Mouse (Mus musculus): ENCODE measurements around the gene Olfr702. TPM values are rescaled to one million over a fixed set of nuclear protein-coding genes. Genes with fewer than 3 reads are reported as not detected.

Olfr702 gene
- polyA plus RNA-seq (2012; rRNA removed), result not detected in 2 replicates

DNA sequence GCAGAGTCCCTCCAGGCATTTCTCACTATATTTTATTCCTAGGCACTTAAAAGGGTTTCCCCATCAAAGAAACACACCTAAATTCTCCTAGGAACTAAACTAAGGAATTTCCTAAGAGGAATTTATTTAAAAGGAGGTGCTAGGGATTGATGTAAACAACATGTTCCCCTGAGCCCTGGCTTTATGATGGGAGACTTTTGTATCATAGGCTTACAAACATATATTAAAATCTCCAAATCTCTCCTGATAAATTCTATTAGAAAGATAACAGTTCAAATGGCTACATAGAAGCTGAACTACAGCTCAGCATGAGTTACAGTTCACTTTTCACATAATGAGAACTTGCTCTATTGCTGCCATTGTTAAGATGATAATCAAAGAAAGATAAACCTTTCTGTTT lies at the start of gene Olfr702:
Olfr702 (minus strand) TSS at position 101 of the 400 bp plus-strand sequence.
- TF ChIP-seq CTCF (IDR thresholded peaks at IDR 0.05; ENCODE audit: insufficient read depth, low read length) (no peak), POLR2A (IDR thresholded peaks at IDR 0.05; ENCODE audit: borderline replicate concordance, extremely low read depth, low read depth, low read length) (no peak)
- no peaks in the 10 kb centered on the region for H3K4me1 ChIP-seq (ENCODE audit: control insufficient read depth, insufficient read depth, low read length)
- H3K4me3 ChIP-seq (replicated peaks; ENCODE audit: extremely low read depth, low read depth, low read length), result no peak within 1 kb of the TSS
- no peak for DNase-seq

DNA sequence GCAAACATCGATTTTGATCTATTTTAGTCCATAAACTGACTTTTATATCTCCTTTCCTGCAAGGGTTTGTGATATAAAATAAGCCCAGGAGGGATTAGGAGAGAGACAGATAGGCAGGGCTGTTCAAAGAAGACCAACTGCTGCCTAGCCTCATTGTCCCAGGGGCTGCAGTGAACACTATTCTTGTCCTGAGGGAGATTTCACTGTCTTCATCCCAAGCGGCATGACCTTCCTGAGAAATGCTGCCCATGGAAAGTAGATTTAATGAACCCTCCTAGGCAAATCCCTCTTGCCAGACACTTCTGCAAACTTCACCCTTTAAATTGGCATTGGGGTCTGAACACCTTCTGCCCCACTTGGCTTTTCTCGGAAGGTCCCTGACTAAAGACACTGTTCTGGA lies 43.1 kb upstream of the Olfr702 start, which contains the start of gene Olfr705:
Olfr705 (minus strand) TSS at position 101 of the 400 bp plus-strand sequence.
- no peaks in the 10 kb centered on the region for H3K4me1 ChIP-seq (ENCODE audit: control insufficient read depth, insufficient read depth, low read length)
- no peak for TF ChIP-seq CTCF (IDR thresholded peaks at IDR 0.05; ENCODE audit: insufficient read depth, low read length)
- TF ChIP-seq POLR2A (IDR thresholded peaks at IDR 0.05; ENCODE audit: borderline replicate concordance, extremely low read depth, low read depth, low read length), result no peak
- WGBS, result 68% methylated on average over 3 of the region's 3 CpGs
- DNase-seq, result no peak
- H3K4me3 ChIP-seq (replicated peaks; ENCODE audit: extremely low read depth, low read depth, low read length), result no peak within 1 kb of the TSS

DNA sequence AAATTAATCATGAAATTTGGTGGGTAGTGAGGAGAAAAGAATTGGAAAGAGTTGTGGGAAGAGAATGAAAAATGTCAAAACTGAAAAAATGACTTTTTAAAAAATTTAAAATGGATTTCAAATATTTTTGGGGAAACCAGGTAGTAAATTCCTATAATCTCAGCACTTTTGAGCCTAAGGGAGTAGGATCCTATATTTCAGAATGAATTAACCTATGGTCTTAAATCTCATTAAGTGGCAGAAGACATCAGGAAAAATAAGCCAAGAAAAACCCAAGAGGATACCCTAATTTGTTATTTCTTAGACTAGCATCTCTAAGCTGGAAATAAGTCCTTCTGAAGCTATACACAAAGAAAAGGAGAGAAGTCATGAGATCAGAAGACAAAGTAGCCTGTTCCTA lies 29.2 kb upstream of the Olfr702 start, which contains the start of gene Olfr704:
Olfr704 (plus strand) TSS at position 301 of the 400 bp plus-strand sequence.
- DNase-seq, result no peak
- H3K4me1 ChIP-seq (ENCODE audit: control insufficient read depth, insufficient read depth, low read length), result no peaks in the 10 kb centered on the region
- no peak within 1 kb of the TSS for H3K4me3 ChIP-seq (replicated peaks; ENCODE audit: extremely low read depth, low read depth, low read length)
- TF ChIP-seq CTCF (IDR thresholded peaks at IDR 0.05; ENCODE audit: insufficient read depth, low read length) (no peak), POLR2A (IDR thresholded peaks at IDR 0.05; ENCODE audit: borderline replicate concordance, extremely low read depth, low read depth, low read length) (no peak)

DNA sequence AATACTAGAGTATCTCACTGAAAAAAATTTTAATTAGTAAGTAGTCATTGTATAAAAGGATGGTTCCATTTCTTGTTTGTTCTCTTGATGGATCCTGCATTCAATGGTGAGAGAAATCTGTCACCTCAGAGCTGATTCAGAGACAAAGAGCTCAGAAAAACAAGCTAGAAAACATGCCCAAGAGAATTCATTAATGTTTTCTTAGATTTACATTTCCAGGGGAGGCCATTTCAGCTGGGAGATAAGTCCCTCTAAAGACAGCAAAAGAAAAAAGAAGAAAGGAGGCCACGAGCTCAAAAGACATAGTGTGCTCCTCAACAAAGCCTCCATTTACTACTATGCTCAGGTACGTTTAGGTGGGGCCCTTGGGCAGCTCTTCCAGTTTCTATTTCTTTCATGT lies 9.4 kb upstream of the Olfr702 start, which contains the start of gene Olfr703:
Olfr703 (plus strand) TSS at position 301 of the 400 bp plus-strand sequence.
- H3K4me3 ChIP-seq (replicated peaks; ENCODE audit: extremely low read depth, low read depth, low read length), result no peak within 1 kb of the TSS
- TF ChIP-seq POLR2A (IDR thresholded peaks at IDR 0.05; ENCODE audit: borderline replicate concordance, extremely low read depth, low read depth, low read length), result no peak
- no peak for TF ChIP-seq CTCF (IDR thresholded peaks at IDR 0.05; ENCODE audit: insufficient read depth, low read length)
- no peaks in the 10 kb centered on the region for H3K4me1 ChIP-seq (ENCODE audit: control insufficient read depth, insufficient read depth, low read length)
- 44% methylated on average over 2 of the region's 2 CpGs for WGBS
- no peak for DNase-seq

DNA sequence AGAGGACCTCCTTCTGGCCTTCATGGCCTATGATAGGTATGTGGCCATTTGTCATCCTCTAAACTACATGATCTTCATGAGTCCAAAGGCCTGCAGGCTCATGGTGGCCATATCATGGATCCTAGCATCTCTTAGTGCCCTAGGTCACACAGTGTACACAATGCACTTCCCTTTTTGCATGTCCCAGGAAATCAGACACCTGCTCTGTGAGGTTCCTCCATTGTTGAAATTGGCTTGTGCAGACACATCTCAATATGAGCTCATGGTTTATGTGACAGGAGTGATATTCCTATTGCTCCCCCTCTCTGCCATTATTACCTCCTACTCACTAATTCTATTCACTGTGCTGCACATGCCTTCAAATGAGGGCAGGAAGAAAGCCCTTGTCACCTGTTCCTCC lies 15.3 kb downstream of the Olfr702 start:
- H3K4me3 ChIP-seq (replicated peaks; ENCODE audit: extremely low read depth, low read depth, low read length), result no peak overlapping the region
- H3K4me1 ChIP-seq (ENCODE audit: control insufficient read depth, insufficient read depth, low read length), result no peaks in the 10 kb centered on the region
- TF ChIP-seq CTCF (IDR thresholded peaks at IDR 0.05; ENCODE audit: insufficient read depth, low read length) (no peak), POLR2A (IDR thresholded peaks at IDR 0.05; ENCODE audit: borderline replicate concordance, extremely low read depth, low read depth, low read length) (no peak)
- DNase-seq, result no peak

DNA sequence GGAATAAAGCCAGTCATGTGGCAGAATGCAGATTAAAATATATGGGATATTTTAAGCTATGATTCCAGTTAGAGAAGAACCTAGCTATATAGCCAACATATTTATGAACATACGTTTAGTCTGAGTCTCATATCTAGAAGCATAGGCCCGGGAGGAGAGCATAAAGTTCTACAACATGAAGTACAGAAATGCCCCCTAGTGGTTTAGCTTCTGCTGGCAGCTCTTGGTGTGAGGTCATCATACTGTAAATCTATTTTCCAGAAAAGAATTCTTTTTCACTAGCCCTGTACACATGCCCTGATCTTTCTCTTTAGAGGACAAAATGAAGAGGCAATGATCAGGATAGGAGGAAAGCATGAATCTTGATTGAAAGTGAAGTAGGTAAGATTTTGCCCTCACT lies 17.9 kb downstream of the Olfr702 start:
- no peak overlapping the region for H3K4me3 ChIP-seq (replicated peaks; ENCODE audit: extremely low read depth, low read depth, low read length)
- TF ChIP-seq CTCF (IDR thresholded peaks at IDR 0.05; ENCODE audit: insufficient read depth, low read length) (no peak), POLR2A (IDR thresholded peaks at IDR 0.05; ENCODE audit: borderline replicate concordance, extremely low read depth, low read depth, low read length) (no peak)
- no peaks in the 10 kb centered on the region for H3K4me1 ChIP-seq (ENCODE audit: control insufficient read depth, insufficient read depth, low read length)
- no peak for DNase-seq
- WGBS, result 30% methylated on average over 2 of the region's 2 CpGs

DNA sequence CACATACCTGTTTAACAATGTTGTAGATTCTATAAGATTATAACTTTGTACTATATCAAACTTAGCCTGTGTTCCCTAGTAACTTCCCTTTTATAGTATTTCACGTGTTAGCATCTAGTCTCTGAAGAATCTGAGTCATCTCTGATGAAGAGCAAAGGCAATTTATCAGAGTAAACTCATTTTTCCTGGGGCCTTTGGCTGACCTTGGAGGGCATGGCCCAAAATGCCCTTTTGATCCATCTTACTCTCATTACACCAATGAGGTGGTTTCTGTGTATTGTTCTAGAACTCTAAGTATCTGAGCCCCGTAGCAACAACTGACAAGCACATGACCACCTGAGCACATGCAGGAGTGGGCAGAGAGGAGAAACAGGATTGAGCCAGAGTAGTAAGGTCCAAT lies 19.9 kb downstream of the Olfr702 start, which contains the start of gene Olfr701:
Olfr701 (plus strand) TSS at position 301 of the 400 bp plus-strand sequence.
- H3K4me1 ChIP-seq (ENCODE audit: control insufficient read depth, insufficient read depth, low read length), result no peaks in the 10 kb centered on the region
- no peak for DNase-seq
- WGBS, result 55% methylated on average over 2 of the region's 2 CpGs
- no peak within 1 kb of the TSS for H3K4me3 ChIP-seq (replicated peaks; ENCODE audit: extremely low read depth, low read depth, low read length)
- no peak for TF ChIP-seq CTCF (IDR thresholded peaks at IDR 0.05; ENCODE audit: insufficient read depth, low read length)
- no peak for TF ChIP-seq POLR2A (IDR thresholded peaks at IDR 0.05; ENCODE audit: borderline replicate concordance, extremely low read depth, low read depth, low read length)

DNA sequence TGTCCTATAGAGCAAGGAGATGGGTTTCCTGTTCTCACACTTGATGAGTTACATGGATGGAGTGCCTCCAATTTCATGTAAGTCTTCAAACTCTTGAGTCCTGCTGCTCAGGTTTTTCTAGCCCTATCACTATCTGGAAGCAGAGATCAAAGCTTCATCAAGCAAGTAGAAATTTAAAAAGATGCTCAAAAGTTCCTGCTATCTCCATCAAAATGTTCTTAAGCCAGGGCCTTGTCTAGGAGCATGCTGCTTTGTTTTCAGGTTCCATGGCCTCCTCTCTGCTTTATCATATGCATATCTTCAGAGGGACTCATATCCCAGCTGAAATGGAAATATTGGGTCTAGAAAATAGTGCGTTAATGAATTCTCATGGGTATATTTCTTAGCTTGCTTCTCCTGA lies 25.0 kb downstream of the Olfr702 start, which contains the start of gene Olfr700:
Olfr700 (minus strand) TSS at position 101 of the 400 bp plus-strand sequence.
- 85% methylated on average over 1 of the region's 1 CpGs for WGBS
- TF ChIP-seq POLR2A (IDR thresholded peaks at IDR 0.05; ENCODE audit: borderline replicate concordance, extremely low read depth, low read depth, low read length) (no peak), CTCF (IDR thresholded peaks at IDR 0.05; ENCODE audit: insufficient read depth, low read length) (no peak)
- Histone ChIP-seq H3K4me1 (ENCODE audit: control insufficient read depth, insufficient read depth, low read length) (no peaks in the 10 kb centered on the region), H3K4me3 (replicated peaks; ENCODE audit: extremely low read depth, low read depth, low read length) (no peak within 1 kb of the TSS)
- no peak for DNase-seq

DNA sequence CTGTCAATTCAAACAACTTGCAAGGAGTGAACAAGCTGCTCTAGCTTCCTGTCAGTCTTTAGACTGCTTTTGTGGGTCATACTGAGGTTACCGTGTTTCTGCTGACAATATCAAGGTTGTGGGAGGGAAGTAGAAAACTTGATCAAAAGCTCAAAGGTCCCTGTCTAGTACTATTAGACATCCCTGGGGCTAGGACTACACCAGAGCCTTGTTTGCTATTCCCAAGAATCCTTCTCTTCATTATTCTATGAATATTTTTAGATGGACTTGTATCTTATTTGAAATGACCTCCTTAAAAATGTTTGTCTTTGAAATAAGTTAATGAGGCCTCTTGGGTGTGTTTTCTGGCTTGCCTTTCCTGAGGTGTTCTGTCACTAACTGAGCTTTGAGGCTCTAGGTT lies 40.6 kb downstream of the Olfr702 start, which contains the start of gene Olfr699:
Olfr699 (minus strand) TSS at position 101 of the 400 bp plus-strand sequence.
- TF ChIP-seq CTCF (IDR thresholded peaks at IDR 0.05; ENCODE audit: insufficient read depth, low read length) (no peak), POLR2A (IDR thresholded peaks at IDR 0.05; ENCODE audit: borderline replicate concordance, extremely low read depth, low read depth, low read length) (no peak)
- DNase-seq, result no peak
- WGBS, result 52% methylated on average over 1 of the region's 1 CpGs
- Histone ChIP-seq H3K4me1 (ENCODE audit: control insufficient read depth, insufficient read depth, low read length) (no peaks in the 10 kb centered on the region), H3K4me3 (replicated peaks; ENCODE audit: extremely low read depth, low read depth, low read length) (no peak within 1 kb of the TSS)

DNA sequence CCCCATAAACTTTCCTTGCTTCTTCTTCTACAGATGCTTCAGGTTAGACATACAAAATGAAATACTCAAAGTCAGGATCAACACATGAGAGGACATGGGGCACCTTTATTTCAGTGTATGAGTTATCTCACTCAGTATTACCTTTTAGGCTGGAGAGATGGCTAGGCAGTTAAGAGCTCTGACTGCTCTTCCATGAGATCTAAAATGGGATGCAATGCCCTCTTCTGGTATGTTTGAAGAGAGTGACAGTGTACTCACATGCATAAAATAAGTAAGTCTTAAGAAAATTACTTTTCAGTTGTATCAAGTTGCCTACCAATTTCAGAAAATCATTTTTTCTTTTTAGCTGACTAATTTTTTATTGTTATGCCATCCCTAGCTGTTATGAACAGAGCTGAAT lies 45.4 kb downstream of the Olfr702 start:
- no peaks in the 10 kb centered on the region for H3K4me1 ChIP-seq (ENCODE audit: control insufficient read depth, insufficient read depth, low read length)
- H3K4me3 ChIP-seq (replicated peaks; ENCODE audit: extremely low read depth, low read depth, low read length), result no peak overlapping the region
- no peak for TF ChIP-seq POLR2A (IDR thresholded peaks at IDR 0.05; ENCODE audit: borderline replicate concordance, extremely low read depth, low read depth, low read length)
- TF ChIP-seq CTCF (IDR thresholded peaks at IDR 0.05; ENCODE audit: insufficient read depth, low read length), result no peak
- no peak for DNase-seq

Other genes with a start within 250 kb of the Olfr702 start
- not detected in 2 replicates for gene Olfr693, start 153.3 kb downstream of the Olfr702 start, polyA plus RNA-seq (2012; rRNA removed)
- gene Olfr694, start 142.1 kb downstream of the Olfr702 start, polyA plus RNA-seq (2012; rRNA removed), result not detected in 2 replicates
- gene Olfr695, start 117.5 kb downstream of the Olfr702 start, polyA plus RNA-seq (2012; rRNA removed), result not detected in 2 replicates
- gene Olfr697, start 91.5 kb downstream of the Olfr702 start, polyA plus RNA-seq (2012; rRNA removed), result not detected in 2 replicates
- gene Olfr698, start 78.5 kb downstream of the Olfr702 start, polyA plus RNA-seq (2012; rRNA removed), result not detected in 2 replicates
- gene Olfr699, start 40.7 kb downstream of the Olfr702 start, polyA plus RNA-seq (2012; rRNA removed), result not detected in 2 replicates
- not detected in 2 replicates for gene Olfr700, start 25.1 kb downstream of the Olfr702 start, polyA plus RNA-seq (2012; rRNA removed)
- gene Olfr701, start 19.8 kb downstream of the Olfr702 start, polyA plus RNA-seq (2012; rRNA removed), result not detected in 2 replicates
- gene Olfr703, start 9.5 kb upstream of the Olfr702 start, polyA plus RNA-seq (2012; rRNA removed), result not detected in 2 replicates
- not detected in 2 replicates for gene Olfr704, start 29.3 kb upstream of the Olfr702 start, polyA plus RNA-seq (2012; rRNA removed)
- gene Olfr705, start 43.0 kb upstream of the Olfr702 start, polyA plus RNA-seq (2012; rRNA removed), result not detected in 2 replicates
- gene Olfr706, start 54.3 kb upstream of the Olfr702 start, polyA plus RNA-seq (2012; rRNA removed), result not detected in 2 replicates
- not detected in 2 replicates for gene Olfr707, start 67.3 kb upstream of the Olfr702 start, polyA plus RNA-seq (2012; rRNA removed)
- gene Olfr1532-ps1, start 74.1 kb upstream of the Olfr702 start, polyA plus RNA-seq (2012; rRNA removed), result not detected in 2 replicates
- not detected in 2 replicates for gene Olfr709-ps1, start 98.3 kb upstream of the Olfr702 start, polyA plus RNA-seq (2012; rRNA removed)
- not detected in 2 replicates for gene Olfr710, start 114.4 kb upstream of the Olfr702 start, polyA plus RNA-seq (2012; rRNA removed)
- not detected in 2 replicates for gene Olfr6, start 130.0 kb upstream of the Olfr702 start, polyA plus RNA-seq (2012; rRNA removed)
- gene Olfr711, start 141.6 kb upstream of the Olfr702 start, polyA plus RNA-seq (2012; rRNA removed), result not detected in 2 replicates
- gene Olfr2, start 172.2 kb upstream of the Olfr702 start, polyA plus RNA-seq (2012; rRNA removed), result not detected in 2 replicates
- not detected in 2 replicates for gene Olfr713, start 197.3 kb upstream of the Olfr702 start, polyA plus RNA-seq (2012; rRNA removed)
- gene Olfr714, start 237.1 kb upstream of the Olfr702 start, polyA plus RNA-seq (2012; rRNA removed), result not detected in 2 replicates